Mouse (Mus musculus) adrenal gland, postnatal 25 days (tissue): ENCODE measurements around the gene Pbx4. TPM values are rescaled to one million over a fixed set of nuclear protein-coding genes. Genes with fewer than 3 reads are reported as not detected.
A peak's percentile ranks its signal among the peaks of the same experiment; 100 is the strongest.

Experiments used
- DNase-seq: peaks from one replicate; pipeline ENCODE4 v3.0.0; 2021; ENCODE audit warnings: mixed read lengths
- total RNA-seq: library from RNA; stranded (reverse); gene quantifications from 2 replicates; pipeline ENCODE4 v1.2.3, GENCODE M21; 2021

The Pbx4 gene
- total RNA-seq, 1 experiment from 2014 or later, result 1.7 TPM

- no peak for DNase-seq
Measured at GRCm38 (mm10) chr8:69809820-69810219, 22.5 kb upstream of the Pbx4 start.

DNA sequence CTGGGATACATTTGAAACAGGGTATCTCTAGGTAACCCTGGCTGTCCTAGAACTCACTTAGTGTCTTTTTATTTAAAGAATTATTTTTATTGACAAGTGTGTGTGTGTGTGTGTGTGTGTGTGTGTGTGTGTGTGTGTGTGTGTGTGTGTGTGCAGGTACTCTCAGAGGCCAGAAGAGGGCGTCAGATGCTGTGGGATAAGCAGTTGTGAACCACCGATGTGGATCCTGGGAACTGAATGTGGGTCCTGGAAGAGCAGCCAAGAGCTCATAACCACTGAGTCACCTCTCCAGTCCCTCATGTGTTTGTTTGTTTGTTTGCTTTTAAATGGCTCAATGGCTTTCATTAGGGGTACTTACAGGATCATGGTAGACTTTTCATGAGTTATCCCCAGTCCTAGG is 17.4 kb upstream of the Pbx4 start:
- no peak for DNase-seq

DNA sequence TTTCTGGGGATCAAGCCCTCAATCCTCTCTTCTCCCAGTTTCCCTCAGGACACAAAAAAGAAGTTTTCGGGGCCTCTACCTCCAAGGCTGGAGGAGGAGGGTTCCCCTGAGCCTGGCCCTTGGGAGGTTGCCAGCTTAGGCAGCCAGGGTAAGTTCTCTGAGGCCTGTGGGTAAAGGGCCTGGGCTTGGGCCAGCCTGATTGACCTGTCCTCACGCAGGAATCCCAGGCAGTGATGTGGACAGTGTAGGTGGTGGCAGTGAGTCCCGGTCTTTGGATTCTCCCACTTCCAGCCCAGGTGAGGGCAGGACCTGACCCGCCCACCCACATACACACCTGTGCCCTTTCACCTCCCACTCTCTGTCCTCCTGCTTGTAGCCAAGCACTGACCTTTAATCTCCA is 16.9 kb upstream of the Pbx4 start:
- DNase-seq, result peak; percentile 40

DNA sequence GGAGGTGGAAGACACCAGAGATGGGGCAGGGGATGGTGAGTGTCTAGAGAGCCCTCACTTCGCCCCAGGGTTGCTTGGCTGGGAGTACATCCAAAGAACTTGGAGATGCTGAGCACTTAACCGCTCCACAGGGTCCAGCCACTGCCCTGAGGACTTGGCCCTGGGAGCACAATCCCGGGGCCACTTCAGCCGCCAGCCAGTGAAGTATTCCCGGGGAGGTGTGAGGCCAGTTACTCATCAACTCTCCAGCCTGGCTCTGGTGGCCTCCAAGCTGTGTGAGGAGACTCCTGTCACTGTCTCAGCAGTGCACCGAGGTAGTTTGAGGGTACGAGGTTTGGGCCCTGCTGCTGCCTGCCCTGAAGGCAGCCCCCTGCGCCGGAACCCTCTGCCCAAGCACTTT is 11.8 kb upstream of the Pbx4 start:
- no peak for DNase-seq

- peak; percentile 47 for DNase-seq
Measured at GRCm38 (mm10) chr8:69821971-69822385, 10.3 kb upstream of the Pbx4 start.

DNA sequence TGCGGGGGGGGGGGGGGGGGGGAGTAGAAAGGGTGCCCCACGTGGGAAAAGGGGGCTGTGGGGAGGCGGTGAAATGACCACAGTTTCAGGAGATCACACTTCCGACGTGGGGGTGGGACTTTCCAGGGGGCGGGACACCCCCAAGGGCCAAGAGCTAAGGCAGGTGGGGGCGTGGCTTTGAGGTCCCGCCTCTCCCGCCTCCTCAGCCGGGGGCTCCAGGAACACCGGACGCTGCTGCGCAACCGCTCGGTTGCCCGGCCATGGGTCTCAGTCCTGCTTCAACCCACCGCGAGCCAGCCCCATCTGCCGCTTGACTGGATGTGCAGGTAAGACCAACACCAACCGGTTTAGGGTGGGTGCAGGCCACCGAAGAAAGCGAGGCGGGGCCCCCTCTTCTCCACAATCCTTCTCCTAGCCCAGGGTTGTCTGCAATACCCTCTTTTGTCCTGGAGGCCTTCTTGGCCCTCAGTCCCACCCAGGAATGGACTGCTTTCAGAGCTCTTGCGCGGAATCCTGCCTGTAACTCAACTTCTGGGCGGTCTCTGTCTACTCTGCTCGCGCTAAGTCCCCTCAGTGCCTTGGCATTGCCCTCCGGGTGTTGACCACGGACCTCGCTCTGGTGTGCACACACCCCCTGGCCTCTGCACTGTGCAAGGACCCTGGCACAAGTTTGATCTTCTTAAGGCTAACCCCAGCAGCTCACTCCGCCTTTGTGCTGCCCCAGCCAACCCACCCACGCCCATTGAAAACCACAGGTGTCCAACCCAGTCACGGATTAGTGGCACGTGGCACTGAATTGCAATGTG is 9.7 kb upstream of the Pbx4 start, which contains the start of gene Lpar2:
Gene Lpar2, plus strand, starts transcription at position 44 of the 806 bp plus-strand sequence.
- peak; percentile 70 for DNase-seq

- DNase-seq, result no peak
Measured at GRCm38 (mm10) chr8:69826371-69826770, 5.9 kb upstream of the Pbx4 start.

DNA sequence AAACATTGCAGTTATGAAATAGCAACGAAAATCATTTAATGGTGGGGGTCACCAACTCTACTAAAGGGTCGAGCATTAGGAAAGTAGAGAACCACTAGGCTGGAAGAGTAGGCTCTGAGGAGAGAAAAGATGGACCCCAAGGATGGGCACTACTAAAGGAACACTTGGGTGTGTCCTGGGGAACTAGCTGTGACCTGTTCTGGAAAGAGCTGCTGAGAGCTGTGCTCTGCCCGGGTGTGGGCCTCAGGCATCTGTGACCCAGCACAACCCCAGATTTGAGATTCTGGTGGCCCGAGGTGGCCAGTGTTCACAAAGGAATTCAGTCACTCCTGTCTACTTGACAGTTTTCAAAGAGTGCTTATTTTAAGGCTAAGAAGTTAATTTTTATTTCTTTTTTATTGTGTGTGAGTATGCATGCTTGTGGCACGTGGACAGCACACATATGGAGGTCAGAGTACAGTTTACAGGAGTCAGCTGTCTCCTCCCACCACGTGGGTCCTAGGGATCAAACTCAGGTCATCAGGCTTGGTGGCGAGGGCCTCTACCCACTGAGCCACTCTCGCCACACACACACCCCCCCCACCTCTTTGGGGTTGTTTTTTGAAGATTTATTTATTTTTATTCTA is 4.9 kb downstream of the Pbx4 start:
- DNase-seq, result no peak

DNA sequence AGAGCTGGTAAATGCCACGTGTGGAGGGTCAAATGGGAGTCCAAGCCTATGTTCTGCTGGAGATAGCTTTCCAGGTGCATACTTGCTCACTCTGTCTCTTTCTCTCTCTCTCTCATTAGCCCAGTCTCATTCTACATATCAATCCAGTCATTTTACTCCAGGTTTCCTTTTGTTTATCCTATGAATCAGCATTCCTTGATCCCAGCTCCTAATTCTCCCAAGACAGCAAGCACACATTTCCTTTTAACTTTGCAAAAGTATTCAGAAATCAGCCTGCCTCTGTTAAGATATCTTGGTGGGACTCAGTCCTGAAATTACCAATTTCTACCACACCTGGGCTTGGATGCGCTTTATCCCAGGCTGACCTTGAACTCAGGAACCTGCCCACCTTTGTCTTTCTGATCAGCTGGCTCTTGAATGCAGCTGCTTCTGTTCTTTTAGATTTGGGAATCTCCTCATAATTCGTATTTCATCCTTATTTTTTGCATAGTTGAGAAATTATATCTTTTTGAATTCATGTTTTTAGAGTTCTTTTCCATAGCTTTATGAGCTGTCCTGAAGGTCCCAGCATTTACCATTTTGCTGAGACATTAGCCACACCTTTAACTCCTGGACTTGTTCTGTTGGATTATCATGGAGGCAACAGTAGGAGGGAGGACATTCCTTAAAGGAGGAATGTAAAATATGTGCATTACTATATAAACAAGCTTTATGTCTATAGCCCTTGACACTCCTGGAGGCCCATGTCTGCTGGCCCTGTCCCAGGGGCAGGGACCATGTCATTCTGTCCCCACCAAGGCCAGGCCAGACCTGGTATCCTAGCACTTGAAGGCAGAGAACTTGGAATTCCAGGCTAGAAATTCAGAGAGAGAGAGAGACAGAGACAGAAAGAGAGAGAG is 15.1 kb downstream of the Pbx4 start:
- no peak for DNase-seq

GRCm38 (mm10) chr8:69848951-69849350 is 16.7 kb downstream of the Pbx4 start:
- peak; percentile 32 for DNase-seq

GRCm38 (mm10) chr8:69849899-69850298 is 17.6 kb downstream of the Pbx4 start:
- no peak for DNase-seq

- no peak for DNase-seq
Measured at GRCm38 (mm10) chr8:69850926-69851506, 18.7 kb downstream of the Pbx4 start.

- no peak for DNase-seq
Measured at GRCm38 (mm10) chr8:69853869-69854268, 21.6 kb downstream of the Pbx4 start.

DNA sequence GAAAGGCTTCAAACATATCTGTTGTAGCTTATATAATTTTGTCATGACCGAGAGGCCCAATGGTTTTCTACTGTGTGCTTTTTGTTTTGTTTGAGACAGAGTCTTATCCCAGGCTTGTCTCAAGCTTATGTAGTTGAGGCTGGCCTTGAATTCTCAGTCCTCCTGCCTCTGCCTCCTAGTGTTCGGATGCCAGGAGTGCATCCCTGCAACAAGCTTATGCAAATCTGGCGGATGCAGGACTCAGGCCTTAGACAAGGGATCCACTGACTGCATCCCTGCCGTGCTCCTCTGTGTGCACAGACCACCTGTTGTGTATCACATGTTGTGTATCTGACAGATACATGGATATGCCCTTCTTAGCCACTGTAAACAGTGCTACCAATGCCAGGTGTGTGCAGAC is 28.5 kb downstream of the Pbx4 start:
- no peak for DNase-seq

DNA sequence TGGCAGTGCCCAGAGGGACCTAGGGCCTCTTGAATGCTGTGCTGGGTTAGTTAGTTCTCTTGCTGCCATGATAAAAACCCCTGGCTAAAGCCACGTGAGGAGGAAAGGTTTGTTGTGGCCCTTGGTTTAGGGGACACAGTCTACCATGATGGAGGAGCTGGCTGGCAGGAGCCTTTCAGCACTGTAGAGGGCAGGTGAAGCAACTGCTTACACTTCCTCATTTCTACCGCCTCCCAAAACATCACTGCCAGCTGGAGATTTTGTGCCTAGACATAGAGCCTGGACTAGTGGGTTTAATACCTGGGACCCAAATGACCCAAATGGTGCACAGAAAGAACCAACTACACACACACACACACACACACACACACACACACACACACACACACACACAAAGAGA is 29.0 kb downstream of the Pbx4 start:
- no peak for DNase-seq

DNA sequence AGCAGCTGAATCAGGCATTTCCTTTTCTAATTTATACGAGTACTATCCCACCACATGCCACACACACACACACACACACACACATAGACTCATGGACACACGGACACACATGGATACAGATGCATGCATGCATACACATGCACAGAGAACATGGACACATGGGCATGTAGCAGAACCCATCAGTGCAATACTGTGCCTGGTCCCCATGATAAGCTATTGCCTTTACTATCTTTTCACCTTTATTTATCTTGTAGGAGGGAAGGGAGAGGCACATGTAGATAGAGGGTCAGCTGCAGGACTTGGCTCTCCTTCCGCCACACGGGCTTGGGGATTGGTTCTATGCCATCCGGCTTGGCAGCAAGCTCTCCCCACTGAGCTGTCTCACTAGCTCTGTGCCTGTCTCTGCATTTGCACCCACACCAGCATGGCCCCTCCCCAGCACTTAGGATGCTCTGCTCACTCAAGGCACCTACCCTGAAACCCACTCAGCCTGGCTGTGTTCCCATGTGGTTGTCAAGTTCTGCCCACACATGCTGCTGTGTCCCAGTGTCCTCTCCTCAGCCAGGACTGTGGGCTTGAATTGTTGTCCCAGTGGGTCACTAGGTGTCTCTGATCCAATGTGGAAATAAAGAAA is 31.2 kb downstream of the Pbx4 start:
- DNase-seq, result no peak

GRCm38 (mm10) chr8:69864180-69864579 is 31.9 kb downstream of the Pbx4 start:
- DNase-seq, result no peak

- no peak for DNase-seq
Measured at GRCm38 (mm10) chr8:69867696-69868326, 35.5 kb downstream of the Pbx4 start.

GRCm38 (mm10) chr8:69870003-69870765 is 37.9 kb downstream of the Pbx4 start:
- DNase-seq, result no peak

DNA sequence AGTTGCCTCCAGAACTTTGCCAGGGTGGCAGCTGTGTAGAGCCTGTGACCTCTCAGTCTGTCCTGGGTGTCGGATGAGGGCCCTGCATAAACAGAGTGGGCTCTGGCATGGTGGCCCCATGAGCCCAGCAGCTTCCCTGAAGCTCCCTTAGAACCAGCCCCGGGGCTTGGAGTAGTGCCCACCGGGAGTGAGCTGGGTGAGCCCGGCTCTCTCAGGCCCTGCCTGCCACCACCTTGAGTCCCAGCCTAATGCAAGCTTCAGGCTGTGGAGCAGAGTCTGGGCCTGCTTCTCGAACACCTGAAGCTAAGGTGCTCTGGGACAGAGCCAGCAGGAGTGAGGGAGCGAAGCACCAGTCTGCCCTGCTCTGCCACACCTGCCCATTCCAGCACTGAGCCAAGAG is 38.6 kb downstream of the Pbx4 start:
- DNase-seq, result no peak

DNA sequence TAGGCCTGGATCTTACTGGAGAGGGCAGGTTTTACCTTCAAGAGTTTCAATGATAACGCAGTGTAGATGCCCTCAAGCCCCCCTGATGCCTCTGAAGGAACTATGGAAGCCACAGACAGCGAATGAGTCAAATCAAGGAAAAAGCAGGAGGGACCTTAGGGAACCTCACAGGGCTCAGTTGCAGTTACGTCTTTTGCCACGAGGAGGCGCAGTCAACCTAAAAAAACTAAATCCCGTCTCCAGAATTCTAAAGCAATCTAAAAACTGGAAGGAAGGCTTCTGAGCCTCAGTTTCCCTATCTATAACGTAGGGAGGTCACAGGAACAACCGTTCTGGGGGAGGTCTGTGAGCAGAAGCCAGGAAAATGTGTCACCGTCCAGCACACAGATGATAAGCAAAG is 41.9 kb downstream of the Pbx4 start:
- peak; percentile 66 for DNase-seq
